Mouse (Mus musculus) left cerebral cortex, adult 11 months (tissue): Measurements from ENCODE around the gene Olfr152.

Experiments
- DNase-seq: peaks from one replicate; pipeline ENCODE4 v3.0.0; 2022; ENCODE audit warnings: low spot score

Gene Olfr152

DNA sequence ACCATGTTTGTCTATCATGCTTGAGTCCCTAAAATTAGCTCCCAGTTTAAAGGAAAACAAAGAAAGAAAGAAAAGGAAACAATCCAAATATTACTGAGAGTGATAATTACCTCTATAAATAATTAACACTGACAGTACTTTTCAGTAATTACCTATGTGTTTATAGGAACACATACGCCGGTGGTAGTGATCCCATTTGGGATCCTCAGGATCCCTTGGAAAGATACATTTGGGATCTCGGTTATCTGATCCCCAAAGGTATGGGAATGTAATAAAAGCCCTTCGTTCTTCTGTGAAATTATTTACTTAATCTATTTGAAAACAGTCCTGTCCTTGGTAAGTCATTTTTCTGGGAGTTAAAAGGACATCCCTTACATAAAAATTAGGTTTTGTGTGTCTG lies at the start of gene Olfr152:
TSS of gene Olfr152 (plus strand) at position 301 of the 400 bp plus-strand sequence.
- no peak for DNase-seq

DNA sequence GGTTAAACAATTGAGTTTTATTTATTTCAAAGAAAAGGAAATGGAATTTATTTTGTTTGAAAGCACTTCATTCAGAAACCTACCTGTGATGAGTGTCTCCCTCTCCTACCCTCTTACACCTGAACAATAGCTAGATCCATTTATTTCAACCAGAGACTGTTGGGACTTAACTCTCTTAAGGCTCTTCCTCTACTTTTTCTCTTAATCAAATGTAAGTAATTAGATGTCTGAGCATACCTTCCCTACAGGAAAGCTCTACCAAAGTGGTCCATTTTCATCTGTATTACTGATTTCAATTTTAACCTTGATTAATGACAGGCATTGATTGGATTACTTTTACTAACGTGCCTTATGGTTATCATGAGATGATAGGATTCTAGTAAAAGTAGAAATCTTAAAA lies 39.4 kb upstream of the Olfr152 start, which contains the start of gene Olfr1138:
TSS of gene Olfr1138 (minus strand) at position 101 of the 400 bp plus-strand sequence.
- DNase-seq, result no peak

DNA sequence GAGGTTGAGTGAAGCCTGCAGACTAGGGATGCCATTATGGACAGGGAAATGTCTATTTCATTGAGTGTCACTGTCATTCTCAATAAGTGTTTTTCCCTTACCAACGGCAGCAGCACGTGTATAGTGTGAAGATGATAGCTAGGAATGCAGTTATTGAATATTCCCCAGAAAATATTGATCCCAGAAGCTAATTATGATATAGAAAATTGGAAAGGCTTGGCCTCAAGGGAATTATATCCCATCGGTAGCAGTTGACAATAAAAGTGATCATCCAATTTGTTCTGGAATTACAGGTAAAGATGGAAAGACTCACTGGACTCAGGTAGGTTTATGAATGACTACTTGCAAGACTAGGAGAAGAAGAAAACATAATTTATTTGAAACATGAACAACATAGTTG lies 35.8 kb upstream of the Olfr152 start, which contains the start of gene Olfr1140:
TSS of gene Olfr1140 (plus strand) at position 301 of the 400 bp plus-strand sequence.
- no peak for DNase-seq

DNA sequence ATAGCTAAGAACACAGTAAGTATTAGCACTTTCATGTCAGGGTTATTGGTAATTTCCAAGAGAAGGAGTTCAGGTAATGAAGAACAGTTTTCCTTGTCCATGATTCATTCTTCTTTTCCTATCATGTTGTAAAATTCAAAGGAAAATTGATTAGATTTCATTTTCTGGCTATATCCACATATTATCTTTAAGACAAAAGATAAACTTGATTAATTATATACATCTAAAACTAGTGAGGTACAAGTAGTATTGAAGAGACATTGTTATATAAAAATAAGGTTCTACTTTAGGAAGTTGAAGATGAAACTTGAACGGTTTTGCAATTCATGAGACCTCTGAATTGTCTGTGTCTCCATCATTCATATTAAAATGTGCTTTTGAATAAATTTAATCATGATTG lies 25.4 kb upstream of the Olfr152 start, which contains the start of gene Olfr1141:
TSS of gene Olfr1141 (minus strand) at position 101 of the 400 bp plus-strand sequence.
- no peak for DNase-seq

DNA sequence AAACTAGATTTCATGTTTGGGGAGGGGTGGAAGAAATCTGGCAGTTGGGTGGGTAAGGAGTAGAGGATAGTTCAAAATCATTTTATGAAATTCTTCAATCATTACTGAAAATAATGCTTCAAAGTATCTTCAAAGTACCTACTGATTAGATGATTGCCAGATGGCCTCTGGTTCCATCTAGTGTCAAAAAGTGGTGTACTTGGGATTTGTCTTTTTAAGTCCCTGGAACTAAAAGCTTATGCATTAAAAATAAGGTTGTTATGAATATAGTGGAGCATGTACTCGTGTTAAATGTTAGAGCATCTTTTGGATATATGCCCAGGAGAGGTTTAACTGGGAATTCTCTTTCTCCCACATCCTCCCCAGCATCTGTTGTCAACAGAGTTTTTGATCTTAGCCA lies 3.1 kb upstream of the Olfr152 start:
- peak; percentile 1 for DNase-seq

DNA sequence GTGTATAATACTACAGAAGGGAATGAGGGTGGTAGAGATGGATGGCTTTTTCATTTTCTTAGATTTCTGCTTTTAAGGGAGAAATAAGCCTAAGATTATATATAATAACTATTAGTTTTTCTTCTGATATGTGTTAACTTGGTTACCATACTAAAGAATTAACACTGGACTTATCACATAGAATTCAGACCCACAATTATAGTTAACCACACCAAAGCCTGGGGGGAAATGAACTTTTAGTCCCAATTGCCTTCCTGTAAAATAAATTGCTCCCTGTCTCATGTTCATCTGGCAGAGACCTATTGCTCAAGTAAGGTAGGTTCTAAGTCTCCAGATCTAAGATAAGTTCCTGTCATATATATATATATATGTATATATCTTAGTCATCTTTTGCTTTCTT lies 21.0 kb downstream of the Olfr152 start, which contains the start of gene Olfr1143:
TSS of gene Olfr1143 (plus strand) at position 301 of the 400 bp plus-strand sequence.
- DNase-seq, result no peak

DNA sequence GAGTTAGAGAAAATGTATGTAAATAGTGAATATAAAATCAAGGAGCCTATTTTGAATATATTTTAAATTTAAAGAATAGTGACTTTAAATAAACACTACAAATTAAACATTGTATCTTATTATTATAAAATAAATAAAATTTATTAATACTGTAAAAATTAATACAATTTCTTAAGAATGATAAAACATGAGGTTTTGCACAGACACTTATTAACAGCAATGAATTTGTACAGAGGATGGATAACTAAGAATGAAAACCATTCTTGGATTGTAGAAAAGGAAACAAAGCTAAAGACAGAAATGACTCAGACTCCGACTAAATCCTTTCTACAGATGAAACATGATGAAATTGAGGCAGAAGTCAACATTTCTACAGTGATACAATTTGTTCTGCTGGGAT lies 30.2 kb downstream of the Olfr152 start, which contains the start of gene Olfr1145:
TSS of gene Olfr1145 (plus strand) at position 301 of the 400 bp plus-strand sequence.
- no peak for DNase-seq

DNA sequence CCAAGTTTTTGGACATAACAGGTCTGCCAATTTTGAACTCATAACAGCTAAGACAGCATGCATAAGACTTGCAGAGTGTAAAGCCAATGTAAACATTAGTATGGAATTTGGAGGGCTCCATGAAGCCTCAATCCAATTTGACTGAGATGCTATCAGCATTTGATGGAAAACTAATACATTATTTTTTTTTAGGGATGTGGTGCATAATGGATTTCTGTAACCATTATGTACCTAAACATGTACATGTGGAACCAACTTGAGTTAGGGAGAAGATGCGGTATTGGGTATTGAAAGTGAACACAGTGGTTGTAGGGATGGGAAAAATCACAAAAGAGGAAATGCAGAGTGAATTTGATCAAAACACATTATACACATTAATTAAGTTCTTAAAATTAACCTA lies 51.0 kb downstream of the Olfr152 start, which contains the start of gene Olfr1148:
TSS of gene Olfr1148 (plus strand) at position 301 of the 400 bp plus-strand sequence.
- no peak for DNase-seq
